Mouse (Mus musculus): ENCODE data around the gene Aldh1l1.

- peak; percentile 97 for TF ChIP-seq POLR2A (IDR thresholded peaks at IDR 0.05; ENCODE audit: extremely low read depth, insufficient read depth, low read length)
- TF ChIP-seq CTCF (IDR thresholded peaks at IDR 0.05; ENCODE audit: low read depth, low read length): no peak
Observed at GRCm38 (mm10) chr6:90550161-90550912, 64.1 kb downstream of the Aldh1l1 start.

Measured in liver, adult 2 months (tissue).